Mouse (Mus musculus): ENCODE data around the gene Ptprk.
A peak's percentile ranks its signal among the peaks of the same experiment; 100 is the strongest.

Gene Ptprk

DNA sequence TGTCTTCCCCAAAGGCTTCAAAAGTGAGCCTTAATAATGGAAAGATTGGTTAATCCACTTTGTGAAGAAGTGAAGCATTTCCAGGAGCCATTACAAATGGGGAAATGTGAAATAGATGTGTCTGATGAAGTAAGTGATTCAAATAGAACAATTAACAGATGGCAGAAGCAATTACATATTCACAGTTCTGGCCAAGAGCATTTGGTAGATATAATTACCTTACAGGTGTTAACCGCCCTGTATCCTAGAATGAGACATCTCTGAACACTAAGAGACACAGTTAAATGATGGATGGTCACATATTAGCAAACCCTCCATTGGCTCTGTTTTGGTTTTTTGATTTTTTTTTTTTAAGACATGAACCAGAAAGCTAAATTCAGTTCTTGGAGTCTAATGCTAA is 361.5 kb downstream of the Ptprk start:
- DNase-seq, result no peak

DNA sequence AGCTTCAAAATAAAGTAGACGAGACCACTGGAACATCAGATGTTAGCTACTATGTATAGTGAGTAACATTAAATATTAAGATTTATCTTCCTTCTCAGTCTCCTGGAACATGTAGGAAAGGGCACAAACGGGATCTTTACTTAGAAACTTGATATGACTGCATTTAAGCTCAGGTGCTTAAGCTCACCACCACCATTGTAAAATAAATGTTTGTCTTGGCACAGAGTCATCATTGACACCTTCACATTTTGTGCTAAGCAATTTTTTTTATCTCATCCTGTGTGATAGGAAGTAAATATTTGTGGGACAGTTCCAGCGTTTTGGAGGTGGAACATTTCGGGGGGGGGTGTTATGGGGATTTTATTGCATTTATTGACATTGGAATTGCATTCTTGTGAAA is 375.2 kb downstream of the Ptprk start:
- DNase-seq, result no peak

DNA sequence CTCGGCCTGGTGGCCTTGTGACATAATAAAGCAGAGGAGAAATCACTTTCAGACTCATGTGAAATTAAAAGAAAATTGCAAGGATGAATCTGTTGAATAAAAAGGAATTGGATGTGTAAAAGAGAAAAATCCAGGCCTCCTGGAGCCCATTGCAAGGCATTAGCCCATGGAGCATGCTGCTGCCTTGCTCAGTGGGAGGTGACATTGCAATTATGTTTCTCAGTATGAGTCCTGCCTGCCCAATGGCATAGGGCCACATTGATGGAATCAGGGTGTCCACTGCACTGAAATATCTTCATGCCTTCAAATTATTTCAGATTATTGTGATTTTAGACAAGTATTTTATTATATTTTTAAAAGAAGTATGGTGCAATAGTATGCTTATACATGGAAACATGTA is 376.0 kb downstream of the Ptprk start:
- no peak for DNase-seq

DNA sequence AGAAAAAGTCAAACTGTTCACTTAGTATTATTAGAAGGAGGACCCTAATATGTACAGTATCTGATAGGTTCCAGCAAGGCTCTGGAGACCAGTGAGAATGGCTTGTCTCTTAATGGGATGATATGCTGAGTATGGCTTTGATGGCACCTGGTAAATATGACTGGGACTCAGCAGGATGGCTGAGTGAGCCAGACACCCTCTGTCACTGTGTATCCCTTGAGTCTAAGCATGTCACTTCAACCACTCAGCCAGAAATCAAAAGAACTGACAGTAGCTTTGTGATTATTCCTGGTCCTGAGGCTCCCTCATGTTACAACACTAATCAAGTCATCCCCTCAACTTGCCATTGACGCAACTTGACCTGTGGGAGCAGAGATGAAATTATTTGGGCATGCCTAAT is 383.4 kb downstream of the Ptprk start:
- DNase-seq, result no peak

DNA sequence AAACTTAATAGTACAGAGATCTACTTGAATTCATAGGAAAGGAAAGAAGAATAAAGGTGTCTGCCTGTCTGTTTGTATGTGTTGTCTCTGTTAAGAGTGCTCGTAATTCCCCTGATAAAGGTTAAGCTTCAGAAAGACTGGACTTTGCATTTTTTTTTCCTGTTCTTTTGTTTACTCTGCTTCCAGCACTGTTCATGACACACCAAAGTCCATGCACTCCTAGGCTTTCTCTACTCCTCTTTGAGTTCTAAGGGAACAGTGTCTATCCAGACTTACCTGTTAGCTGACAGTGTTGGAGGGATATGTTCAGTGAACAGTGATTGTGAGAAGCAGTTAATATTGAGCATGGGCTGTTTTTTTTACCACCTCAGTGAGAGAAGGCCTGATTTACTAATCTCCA is 385.3 kb downstream of the Ptprk start:
- DNase-seq, result no peak

DNA sequence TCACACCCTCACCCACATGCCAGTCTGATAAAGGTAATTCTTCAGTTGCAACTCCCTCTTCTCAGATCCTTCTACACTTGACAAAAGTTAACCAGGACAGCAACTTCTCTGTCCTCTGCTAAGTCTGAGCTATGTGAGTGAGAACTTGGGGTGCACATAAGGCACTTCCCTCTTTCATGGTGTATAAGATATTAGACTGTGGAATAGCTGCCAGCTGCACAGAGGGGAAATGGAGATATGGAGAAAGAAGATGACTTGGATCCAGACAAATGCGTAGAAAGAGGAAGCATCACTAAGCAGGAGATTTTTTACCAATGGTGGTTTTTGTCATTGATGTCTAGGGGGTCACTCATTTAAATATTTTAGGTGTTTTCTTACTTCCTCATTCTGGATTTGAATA is 389.1 kb downstream of the Ptprk start:
- no peak for DNase-seq

DNA sequence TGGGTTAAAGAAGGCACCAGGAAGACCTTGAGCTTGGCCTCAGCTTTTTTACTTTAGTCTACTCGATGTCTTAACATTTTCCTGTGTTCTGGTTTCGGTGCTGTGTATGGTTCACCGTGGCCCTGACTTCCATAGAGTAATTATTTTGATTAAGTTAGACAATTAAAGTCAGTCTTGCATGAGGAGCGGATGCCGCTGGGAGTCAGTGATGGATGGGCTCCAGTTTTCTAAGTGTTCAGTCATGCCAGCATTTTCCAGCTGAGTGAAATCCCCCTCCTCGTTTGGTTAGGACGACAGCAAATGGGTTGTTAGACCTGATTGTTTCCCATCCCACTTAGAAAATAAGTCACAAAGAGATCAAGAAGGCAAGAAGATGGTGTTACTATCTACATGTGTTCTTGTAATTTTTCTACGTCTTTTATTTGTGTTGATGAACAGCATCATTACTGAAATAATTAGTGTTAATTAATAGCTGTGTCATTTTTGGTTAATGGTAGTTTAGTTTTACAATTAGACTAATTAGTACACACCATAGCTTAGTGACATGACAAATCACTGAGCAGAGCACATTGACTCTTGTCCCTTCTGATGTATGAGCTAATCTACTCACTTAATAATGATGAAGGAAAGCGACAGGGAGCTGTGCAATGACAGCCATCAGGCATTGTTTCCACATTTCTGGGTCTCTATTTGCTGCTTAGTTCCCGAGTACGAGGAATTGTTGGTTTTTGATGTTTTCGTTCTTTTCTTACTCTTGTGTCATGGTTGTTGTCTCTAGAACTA is 390.3 kb downstream of the Ptprk start:
- DNase-seq, result no peak

DNA sequence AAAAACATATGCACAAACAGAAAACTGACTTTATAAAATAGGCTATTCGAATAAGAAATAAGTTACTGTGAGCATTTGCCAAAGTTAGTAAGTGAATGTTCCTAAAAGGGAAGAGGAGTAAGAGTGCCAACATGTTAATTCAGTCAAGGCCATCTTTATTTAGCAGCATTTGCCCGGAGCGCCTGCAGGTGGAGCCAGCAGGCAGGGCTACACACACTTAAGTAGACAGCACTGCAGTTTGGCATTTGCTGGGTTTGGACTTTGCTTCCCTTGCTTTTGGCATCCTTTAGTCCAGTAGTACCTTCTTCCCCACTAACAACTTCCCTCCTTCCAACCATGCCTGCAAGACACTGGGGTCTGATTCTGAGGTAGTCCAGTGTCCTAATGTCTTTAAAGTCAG is 411.0 kb downstream of the Ptprk start:
- DNase-seq, result peak; percentile 43

DNA sequence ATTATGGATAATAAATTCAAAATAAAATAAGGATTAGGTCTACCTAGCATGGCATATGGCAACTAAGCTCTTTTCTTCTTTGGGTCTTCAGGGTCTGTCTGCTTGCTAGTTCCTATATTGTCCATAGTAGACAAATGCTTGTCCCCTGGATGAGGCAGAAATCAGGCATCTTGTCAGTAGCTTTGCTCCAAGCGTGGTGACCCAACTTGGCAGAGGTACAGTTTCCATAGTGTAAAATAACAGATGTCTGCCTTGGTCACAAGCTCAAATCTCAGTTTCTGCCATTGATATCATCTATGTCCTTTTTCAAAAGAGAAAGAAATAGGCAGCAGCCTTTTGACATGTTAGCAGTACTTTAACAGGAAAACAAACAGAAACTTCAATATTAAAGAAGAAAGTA is 416.4 kb downstream of the Ptprk start:
- no peak for DNase-seq

DNA sequence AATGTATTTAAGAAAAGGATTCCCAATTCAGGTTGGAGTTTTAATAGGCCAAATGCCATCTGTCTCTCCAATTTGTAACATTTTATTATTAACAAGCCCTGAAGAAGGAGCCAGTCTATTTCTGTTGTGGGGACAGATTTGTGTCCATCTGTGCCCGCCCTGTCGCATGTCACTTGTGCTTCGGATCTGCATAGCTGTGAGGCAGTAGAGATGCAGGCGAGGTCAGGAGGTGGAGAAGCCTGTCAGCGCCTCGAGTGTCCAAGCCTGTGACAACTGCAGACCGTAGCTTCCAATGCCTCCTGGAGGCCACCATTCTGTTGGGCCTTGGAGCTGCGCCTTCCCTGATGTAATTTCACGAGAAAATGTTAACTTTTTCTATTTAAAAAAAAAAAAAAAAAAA is 417.6 kb downstream of the Ptprk start:
- no peak for DNase-seq

DNA sequence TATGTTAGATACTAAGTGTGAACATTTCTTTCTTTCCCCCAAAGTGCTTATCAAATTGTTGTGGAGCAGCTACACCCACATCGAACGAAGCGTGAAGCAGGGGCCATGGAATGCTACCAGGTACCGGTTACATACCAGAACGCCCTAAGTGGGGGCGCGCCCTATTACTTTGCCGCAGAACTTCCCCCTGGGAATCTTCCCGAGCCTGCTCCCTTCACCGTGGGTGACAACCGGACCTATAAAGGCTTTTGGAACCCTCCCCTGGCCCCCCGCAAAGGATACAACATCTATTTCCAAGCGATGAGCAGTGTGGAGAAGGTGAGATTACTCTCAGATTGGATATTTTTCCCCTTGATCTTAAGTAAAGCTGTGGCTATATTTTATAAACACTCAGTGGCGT is 418.2 kb downstream of the Ptprk start:
- DNase-seq, result peak; percentile 29

DNA sequence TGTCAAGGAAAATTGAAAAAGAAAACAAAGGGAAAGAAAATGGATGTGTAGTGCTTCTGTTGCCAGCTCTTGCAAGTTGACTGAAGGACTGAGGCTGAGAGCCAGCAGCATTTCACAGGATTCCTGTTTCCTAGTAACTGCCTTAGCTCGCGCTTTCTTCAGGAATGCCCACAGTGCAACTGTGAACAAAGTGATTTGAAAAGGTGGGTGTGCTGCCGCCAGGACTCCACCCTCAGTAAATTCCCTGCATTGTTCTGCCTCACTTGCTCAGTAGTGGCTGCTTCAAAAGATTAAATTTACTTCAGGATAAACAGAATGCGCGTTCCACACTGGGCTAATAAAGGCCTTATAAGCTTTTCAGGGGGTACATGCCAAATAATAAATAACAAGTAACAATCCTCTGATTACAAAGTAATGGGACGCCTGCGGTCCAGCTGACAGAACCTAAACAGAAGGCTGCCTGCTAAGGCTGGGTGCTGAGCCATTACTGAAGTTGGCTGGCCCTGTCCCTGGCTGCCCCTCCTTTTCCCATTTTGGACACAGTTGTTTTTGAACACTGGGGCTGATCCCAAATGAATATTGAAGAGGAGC is 418.7 kb downstream of the Ptprk start:
- peak; percentile 41 for DNase-seq

DNA sequence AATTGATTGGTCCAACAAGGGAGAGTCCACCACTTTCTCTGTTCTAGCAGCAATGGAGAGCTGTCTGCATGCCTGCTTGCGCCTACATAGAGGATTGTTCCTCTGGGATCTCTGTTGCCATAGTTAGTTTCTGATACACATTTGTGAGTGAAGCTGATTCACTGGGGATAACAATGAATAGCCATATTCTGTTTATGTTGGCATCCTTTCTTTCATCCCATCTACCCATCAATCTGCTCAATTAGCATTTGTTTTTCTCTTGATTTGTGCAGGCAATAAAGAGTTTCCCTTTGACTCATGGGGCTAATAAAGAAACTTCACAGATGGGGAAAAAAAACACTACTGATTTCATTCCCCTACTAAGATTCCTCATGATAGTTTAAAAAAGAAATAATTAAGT is 423.2 kb downstream of the Ptprk start:
- no peak for DNase-seq

DNA sequence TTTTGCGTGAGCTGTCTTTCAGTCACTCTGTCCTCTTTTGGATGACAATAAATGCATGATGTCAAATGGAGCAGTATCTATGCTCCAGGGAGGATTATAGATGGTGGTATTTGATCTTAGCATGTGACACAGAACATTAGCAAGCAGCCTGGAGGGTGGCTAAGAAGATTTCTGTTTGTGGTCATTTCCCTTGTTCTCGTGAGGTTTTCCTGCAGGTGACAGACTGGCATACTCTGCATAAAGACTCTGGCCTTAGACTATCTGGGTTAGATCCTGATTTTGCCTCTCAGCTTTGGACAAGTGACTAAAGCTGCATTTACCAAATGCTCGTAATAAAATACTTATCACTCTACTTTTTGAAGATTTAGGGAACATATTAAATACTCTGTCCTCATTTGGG is 423.9 kb downstream of the Ptprk start:
- no peak for DNase-seq

DNA sequence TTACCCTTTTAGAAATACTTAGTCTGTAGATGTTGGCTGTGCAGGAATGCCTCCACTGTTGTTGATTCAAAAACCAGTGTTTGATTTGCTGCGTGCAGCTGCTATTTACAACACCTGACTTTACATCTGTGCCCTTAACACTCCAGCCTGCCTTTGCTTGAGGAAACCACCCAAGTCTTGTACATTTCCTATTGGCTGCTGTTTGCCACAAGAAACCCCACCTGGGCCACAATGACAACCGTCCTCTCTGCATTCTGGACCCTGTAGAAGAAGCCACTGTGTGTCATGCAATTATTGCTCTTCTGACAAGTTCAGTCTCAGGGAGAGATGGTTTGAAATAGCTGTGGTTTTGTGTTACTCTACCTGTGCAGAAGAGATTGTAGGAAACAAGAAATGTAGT is 439.0 kb downstream of the Ptprk start:
- DNase-seq, result no peak

DNA sequence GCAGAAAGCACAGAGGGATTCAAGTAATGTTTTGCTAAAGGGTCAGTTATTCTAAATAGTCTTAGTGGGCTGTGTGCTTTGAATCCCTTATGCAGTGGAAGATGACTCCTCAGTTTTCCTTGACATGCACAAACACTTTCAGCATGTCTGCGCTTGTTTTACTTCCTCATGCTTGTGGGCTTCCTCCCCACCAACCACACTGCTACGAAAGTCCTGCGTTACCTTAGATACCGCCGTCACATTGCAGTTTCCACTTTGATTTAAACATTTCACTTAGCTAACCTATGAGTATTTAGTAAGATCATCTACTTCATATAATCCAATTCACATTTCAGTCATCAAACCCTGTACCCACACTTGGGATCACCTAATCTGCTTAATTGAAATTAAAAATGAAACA is 441.5 kb downstream of the Ptprk start:
- no peak for DNase-seq

DNA sequence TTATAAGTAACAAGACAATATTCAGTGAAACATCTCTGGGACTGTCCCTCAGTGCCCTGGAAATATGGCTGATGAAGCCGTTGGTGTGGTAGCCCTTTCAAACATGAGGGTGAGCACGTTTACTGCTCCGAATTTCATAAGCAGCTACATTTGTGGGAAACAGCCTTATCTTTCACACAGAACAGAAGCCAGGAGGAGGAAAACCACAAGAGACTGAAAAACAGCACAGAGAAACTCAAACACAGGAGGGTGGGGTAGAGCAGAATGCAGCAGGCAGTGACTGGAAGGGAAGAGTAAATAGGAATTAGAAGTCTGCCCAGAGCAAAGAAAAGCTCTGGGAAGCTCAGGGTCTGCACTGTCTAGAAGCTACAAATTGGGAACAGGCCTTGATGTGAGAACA is 443.7 kb downstream of the Ptprk start:
- DNase-seq, result no peak

DNA sequence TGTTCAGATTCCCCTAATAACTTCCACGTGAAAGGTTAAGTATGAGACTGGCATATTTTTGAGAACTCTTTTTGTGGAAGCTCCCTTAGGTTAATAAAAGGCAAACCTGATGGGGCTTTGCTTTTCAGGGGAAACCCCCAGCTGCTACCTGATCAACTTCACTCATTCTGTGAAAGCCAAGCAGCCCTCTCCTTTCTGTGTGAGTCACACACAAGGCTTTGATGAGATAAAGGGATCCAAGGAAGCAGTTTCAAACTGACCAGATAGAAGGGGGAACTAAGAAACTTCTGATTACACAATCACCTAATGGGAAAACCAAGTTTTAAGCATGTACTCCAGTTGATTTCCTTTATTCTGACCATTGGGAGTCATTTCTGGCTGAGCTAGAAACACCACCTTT is 445.2 kb downstream of the Ptprk start:
- DNase-seq, result no peak

DNA sequence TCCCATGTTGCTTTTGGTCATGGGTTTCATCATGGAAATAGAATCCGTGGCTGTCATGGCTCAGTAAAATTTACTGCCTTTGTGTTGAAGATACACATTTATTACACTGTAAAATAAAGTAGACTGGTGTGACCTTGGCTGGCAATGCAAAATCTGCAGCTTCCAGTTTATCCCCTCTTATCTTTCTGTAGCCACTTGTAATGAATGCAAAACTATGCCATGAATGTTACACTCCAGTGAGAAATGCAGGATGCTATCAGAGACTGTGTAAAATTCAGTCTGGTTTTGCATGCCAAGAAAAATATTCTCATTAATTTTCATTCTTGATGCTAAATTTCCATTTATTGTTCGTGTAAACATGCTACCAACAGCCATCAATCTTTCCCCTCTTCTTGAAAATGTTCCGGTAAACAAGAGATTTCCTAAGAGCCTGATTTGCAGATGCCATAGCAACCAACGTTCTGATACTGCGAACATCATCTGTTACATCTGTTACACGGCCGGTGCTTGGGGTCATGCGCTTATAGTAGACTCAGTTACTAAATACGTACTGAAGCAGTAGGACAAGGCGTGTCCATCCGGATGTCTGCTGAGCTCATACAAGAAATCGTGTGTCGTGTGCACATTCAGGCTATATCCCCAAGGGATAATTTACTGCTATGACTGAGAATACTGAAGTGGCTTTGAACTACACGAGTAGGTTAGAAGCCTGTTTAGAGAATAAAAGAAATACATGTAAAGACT is 449.5 kb downstream of the Ptprk start:
- no peak for DNase-seq

DNA sequence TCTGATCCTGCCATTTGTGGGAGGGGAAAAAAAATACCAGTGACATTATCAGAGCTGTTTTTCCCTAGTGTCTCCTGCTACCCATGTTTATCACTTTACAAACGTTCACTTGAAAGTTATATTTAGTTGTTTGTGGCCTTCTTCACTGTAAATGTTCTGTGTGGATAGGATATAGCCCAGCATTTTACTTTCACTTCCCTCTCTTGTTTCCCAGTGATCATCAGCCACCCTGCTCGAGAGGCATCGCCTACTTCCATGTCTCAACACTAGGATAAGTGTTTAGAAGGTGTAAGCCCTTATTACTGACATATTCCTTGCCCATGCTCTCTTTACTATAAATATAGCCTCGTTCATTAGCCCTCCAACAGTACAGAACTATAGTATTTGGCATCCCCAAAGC is 466.0 kb downstream of the Ptprk start:
- no peak for DNase-seq

DNA sequence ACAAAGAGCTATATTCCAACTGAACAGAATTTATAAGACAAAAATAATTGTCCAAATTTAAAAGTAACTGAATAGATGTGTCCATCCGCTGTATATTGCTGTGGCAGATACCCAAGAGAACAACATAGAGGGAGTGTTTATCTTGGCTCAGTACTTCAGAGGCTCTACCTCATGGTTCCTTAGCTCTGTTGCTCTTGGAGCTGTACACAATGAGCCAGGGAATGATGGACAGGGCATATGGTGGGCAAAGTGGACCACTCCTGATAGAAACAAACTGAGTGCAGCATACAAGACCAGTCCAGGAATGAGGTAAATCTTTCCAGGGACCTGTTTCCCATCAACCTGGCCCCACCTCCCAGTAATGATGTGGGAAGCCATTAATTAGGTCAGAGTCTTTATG is 468.1 kb downstream of the Ptprk start:
- no peak for DNase-seq

DNA sequence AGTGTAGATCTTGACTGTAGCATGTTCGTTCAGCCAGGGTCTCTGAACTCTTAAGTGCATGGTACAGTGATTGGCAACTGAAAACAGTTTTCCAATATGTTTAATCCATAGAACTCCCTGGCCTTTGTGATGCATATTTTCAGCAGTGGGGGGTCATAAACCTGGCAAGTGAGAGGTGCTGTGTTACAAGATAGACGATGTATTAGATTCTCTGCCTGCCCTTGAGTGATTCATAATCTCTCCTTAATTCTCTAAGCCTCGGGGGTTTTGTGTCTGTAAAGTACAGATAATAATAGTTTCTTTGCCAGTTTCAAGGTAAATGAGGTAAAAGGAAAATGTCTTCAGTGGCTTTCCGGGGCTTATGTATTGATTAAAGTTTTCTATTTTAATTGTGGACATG is 475.9 kb downstream of the Ptprk start:
- DNase-seq, result no peak

DNA sequence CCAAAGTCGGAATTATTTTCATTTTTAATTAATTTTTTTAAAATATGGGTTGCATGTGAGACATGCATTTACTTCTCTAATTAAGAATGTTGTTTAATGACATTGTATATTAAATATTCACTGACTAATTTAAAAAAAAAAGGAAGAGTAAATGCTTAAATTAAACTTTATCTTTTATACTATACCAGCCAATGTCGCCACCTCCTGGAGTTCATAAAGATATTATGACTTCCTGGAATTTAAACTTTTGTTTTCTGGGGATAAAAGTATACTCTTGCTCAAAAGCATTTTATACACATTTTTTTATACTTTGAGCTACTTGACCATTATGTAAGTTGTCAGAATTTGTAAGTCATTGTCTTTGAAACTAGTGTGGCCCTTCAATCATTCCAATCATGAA is 477.4 kb downstream of the Ptprk start:
- DNase-seq, result no peak

DNA sequence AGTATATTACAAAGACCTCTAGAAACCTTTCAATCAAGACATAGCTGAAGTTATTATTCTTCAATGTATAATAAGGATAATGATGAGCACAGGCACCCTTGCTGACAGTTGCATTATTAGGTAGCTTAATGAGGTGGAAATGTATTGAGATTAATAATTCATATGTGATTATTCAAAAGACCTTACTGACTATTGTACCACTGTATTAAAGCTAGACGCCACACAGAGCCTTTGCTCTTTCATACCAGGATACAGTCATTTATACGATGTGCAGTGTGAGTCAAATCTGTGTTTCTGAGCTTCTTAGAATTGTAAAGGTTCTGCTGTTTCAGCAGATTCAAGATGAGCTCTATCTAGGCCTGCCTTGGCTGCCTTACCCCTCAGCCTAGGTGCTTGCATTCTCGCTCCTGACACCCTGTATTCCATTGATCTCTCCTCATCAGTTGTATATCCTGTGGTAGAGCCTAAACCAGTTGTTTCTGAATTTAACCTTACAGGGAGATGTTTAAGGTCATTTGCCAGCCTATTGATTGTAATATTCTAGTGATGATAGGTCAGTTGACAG is 489.6 kb downstream of the Ptprk start:
- DNase-seq, result no peak

Measured in lung, postnatal 14 days (tissue).